Mouse (Mus musculus): ENCODE data around the gene Sgf29.

DNA sequence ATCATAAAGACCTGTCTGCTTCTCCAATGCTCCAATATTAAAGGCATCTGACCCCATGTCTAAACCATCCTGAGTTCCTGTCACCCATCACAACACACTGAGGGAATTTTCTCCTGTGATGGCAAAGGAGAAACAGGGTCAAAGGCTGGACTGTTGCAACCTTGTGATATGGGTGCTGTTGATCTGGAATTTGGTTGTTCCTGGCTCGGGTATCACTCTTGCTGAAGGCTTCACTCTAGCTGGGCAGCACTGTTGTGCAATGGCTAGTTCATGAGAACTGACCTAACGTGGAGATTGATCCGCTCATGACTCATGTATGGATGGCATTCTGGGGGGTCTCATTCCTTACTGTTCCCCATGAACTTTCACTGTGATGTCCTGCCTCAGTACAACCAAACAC is 39.9 kb downstream of the Sgf29 start:
- TF ChIP-seq CTCF (IDR thresholded peaks at IDR 0.05; ENCODE audit: low read depth) (no peak), EP300 (optimal IDR thresholded peaks at IDR 0.05) (no peak)

Data from stomach, postnatal 0 days (tissue).